Mouse (Mus musculus): ENCODE results near the gene Cd68.

- TF ChIP-seq CTCF (IDR thresholded peaks at IDR 0.05; ENCODE audit: control insufficient read depth, insufficient read depth, low read length) (no peak), POLR2A (IDR thresholded peaks at IDR 0.05; ENCODE audit: borderline replicate concordance, control insufficient read depth, low read depth, low read length) (no peak)
Measured at GRCm38 (mm10) chr11:69617805-69618204, 48.1 kb downstream of the Cd68 start, which contains the start of gene Shbg.

All from bone marrow, adult 2 months (tissue).